Mouse (Mus musculus): ENCODE results near the gene Slc22a17.

GRCm38 (mm10) chr14:54937361-54938182 is 24.6 kb upstream of the Slc22a17 start:
- TF ChIP-seq GATA1 (IDR thresholded peaks at IDR 0.05; ENCODE audit: low read length) = no peak
- TF ChIP-seq TAL1 (IDR thresholded peaks at IDR 0.05; ENCODE audit: low read length) = no peak

Measured in erythroblast, embryonic 14.5 days (primary cell).